Mouse (Mus musculus): ENCODE measurements around the gene Pard3.

The Pard3 gene

DNA sequence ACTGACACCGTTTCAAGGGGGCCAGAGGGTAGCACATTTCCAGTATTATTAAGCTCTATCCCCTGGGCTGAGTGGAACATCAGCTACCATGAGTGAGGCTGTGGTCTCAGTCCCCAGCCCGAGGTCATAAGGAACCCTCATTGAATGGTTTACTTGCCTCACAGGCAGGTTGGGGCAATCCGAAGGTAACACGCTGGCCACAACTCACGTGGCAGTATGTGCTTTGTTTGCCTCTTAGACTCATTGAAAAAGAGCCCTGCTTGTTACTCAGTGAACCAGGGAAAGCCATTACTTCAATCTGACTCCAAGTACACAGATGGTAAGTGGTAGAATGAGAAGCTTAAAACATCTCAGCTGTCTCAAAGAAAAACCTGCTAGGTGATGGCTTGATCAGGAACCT is 236.8 kb downstream of the Pard3 start:
- DNase-seq = no peak

DNA sequence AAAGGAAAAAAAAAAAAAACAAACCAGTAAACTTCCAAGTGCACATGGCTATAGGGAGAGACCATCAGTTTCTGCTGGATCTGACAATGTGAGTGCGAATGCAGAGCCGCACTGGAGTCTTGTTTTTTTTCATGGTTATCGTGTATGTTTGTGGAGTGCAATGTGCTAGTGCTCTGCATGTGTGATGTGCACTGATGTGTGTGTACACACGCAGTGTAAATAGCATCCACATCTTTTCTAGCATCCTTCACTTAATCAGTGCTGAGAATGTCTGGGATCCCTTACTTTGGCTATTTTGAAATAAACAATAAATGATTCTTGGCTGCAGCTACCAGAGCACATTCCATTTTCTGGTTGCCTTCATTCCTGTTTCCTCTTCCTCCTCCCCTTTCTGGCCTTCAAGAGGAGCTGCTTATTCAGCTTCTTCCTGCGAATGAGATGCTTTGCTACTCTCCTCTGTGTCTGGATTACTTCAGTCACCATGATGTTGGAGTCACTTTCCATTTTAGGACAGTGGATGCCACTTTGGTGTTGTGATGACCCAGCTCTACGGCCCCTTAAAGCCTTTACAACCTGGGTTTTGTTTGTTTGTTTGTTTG is 239.3 kb downstream of the Pard3 start:
- DNase-seq = no peak

- DNase-seq = no peak
These were observed 243.3 kb downstream of the Pard3 start for GRCm38 (mm10) chr8:127307026-127307425.

DNA sequence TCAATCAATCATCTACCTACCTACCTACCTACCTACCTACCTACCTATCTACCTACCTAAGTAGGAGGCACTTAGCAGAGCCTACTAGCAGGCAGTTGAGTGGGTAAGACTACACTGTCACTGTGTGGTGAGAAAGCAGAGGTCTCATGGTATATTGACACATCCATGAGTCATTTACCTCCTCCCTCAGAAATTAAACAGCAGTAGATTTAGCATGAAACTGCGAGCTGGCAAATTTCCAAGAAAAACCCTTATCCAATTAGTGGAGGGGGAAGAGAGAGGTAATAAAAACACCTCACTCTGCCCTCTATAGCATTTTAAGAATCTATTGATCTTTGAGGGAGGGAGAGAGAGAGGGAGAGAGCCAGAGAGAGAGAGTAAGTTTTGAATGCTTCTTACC is 245.7 kb downstream of the Pard3 start:
- DNase-seq = no peak

DNA sequence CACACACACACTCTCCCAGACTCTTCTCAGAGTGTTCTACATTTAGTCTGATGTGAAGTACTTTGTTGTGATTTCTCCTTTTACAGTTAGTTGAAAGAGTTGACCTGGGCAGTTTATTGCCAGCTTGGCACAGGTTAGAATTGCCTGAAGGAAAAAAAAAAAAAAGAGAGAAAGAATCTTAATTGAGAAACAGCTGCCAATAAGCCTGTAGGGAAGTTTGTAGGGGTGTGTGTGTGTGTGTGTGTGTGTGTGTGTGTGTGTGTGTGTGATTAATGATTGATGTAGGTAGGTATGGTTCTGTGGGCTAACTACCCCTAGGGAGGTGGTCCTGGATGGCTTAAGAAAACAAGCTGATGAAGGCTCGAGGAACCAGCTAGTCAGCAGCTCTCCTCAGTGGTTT is 252.1 kb downstream of the Pard3 start:
- DNase-seq = no peak

- no peak for DNase-seq
These were observed 254.2 kb downstream of the Pard3 start for GRCm38 (mm10) chr8:127317914-127318313.

DNA sequence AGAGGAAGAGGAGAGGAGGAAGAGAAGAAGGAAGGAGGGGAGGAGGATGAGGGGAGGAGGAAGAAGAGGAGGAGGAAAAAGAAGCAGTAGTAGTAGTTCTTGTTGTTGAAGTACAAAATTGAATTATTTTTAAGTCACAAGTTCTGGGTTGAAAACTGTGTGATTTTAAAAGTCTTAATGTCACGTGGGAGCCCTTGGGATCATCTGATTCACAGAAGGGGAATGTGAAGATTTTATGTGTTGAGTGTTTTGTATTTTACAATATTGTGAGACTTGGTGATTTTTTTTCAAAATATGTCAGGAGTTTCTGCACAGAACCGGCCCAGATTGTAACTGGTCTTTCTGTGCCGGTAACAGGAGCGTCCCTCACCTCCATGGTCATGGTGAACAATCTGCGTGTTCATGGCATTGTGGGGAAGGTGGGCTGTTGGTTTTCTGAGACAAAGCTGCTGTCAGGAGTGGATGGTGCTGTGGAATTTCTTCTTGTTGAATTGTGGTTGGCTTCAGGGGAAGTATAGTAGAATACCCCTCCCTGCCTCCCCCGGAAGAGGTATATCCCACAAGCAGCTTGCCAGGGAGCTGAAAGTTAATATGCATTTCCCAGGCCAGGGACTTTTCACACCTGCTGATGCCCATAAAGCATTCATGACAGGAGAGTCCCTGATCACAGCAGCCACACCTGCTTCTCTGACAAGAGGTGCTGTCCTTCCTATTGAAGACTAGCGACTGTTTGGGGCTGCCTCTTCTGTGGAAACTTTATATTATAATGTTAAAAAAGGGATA is 254.9 kb downstream of the Pard3 start:
- no peak for DNase-seq

- DNase-seq = no peak
These were observed 257.2 kb downstream of the Pard3 start for GRCm38 (mm10) chr8:127320930-127321329.

GRCm38 (mm10) chr8:127323583-127324360 is 260.1 kb downstream of the Pard3 start:
- DNase-seq = no peak

GRCm38 (mm10) chr8:127324836-127325570 is 261.3 kb downstream of the Pard3 start:
- DNase-seq = no peak

- no peak for DNase-seq
These were observed 262.1 kb downstream of the Pard3 start for GRCm38 (mm10) chr8:127325749-127326148.

GRCm38 (mm10) chr8:127330258-127331187 is 266.8 kb downstream of the Pard3 start:
- DNase-seq = no peak

- peak; percentile 10 for DNase-seq
These were observed 268.1 kb downstream of the Pard3 start for GRCm38 (mm10) chr8:127331751-127332150.

- no peak for DNase-seq
These were observed 271.5 kb downstream of the Pard3 start for GRCm38 (mm10) chr8:127335216-127335615.

GRCm38 (mm10) chr8:127338183-127338582 is 274.5 kb downstream of the Pard3 start:
- no peak for DNase-seq

- DNase-seq = no peak
These were observed 277.4 kb downstream of the Pard3 start for GRCm38 (mm10) chr8:127341046-127341445.

- no peak for DNase-seq
These were observed 279.4 kb downstream of the Pard3 start for GRCm38 (mm10) chr8:127343115-127343514.

GRCm38 (mm10) chr8:127344421-127344820 is 280.7 kb downstream of the Pard3 start:
- no peak for DNase-seq

GRCm38 (mm10) chr8:127345912-127346423 is 282.3 kb downstream of the Pard3 start:
- DNase-seq = no peak

- DNase-seq = peak; percentile 17
These were observed 284.3 kb downstream of the Pard3 start for GRCm38 (mm10) chr8:127347890-127348495.

DNA sequence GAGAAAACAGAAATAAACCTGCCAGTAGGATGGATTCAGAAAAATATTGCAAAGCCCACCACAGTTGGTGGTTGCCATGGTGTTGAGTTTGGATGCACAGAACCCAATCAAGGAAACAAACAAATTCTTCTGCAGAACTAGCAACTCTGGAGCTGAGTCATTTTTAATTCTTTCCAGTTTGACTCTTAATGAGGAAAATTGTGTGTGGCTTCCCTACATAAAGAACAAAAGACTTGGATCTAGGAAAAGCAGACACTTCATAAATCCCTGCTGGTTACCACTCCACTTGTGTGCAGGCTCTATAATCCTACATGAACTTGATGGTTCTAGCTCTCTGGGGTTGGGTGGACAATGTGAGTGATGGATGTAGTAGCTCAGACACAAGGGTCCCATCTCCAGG is 298.1 kb downstream of the Pard3 start:
- DNase-seq = no peak
